Mouse (Mus musculus): ENCODE measurements at regions not wholly inside any gene's neighbourhood (a gene's known extent, or its start where the extent isn't known, plus 50 kb on each side); places are given as distances from the start of the nearest gene placed in this dataset.

GRCm38 (mm10) chr6:84269023-84269422, 260.6 kb downstream of the Dysf start:
- Histone ChIP-seq H3K9me3 (ENCODE audit: low read length) (peaks cover 18% of the 10 kb centered on the region), H3K36me3 (ENCODE audit: insufficient read depth, low read length) (no peaks in the 10 kb centered on the region), H3K4me3 (replicated peaks; ENCODE audit: low read length) (no peak overlapping the region), H3K27me3 (ENCODE audit: insufficient read depth, low read length) (no peaks in the 10 kb centered on the region), H3K4me1 (replicated peaks; ENCODE audit: low read depth, low read length) (no peaks in the 10 kb centered on the region)
- no peak for TF ChIP-seq POU5F1 (IDR thresholded peaks at IDR 0.05; ENCODE audit: borderline replicate concordance, low read length)

- Histone ChIP-seq H3K4me3 (replicated peaks; ENCODE audit: low read length) (no peak overlapping the region), H3K36me3 (ENCODE audit: insufficient read depth, low read length) (no peaks in the 10 kb centered on the region), H3K9me3 (ENCODE audit: low read length) (peaks cover 18% of the 10 kb centered on the region), H3K4me1 (replicated peaks; ENCODE audit: low read depth, low read length) (no peaks in the 10 kb centered on the region), H3K27me3 (ENCODE audit: insufficient read depth, low read length) (no peaks in the 10 kb centered on the region)
- TF ChIP-seq CTCF (conservative IDR thresholded peaks at IDR 0.05; ENCODE audit: low read length) (no peak), POU5F1 (IDR thresholded peaks at IDR 0.05; ENCODE audit: borderline replicate concordance, low read length) (no peak), NANOG (IDR thresholded peaks at IDR 0.05; ENCODE audit: borderline replicate concordance, low read length) (no peak)
Measured at GRCm38 (mm10) chr6:84268111-84268510, 259.7 kb downstream of the Dysf start.

GRCm38 (mm10) chr6:84267526-84267925, 259.1 kb downstream of the Dysf start:
- H3K4me1 ChIP-seq (replicated peaks; ENCODE audit: low read depth, low read length), result no peaks in the 10 kb centered on the region
- H3K4me3 ChIP-seq (replicated peaks; ENCODE audit: low read length), result no peak overlapping the region
- no peaks in the 10 kb centered on the region for H3K36me3 ChIP-seq (ENCODE audit: insufficient read depth, low read length)
- TF ChIP-seq NANOG (IDR thresholded peaks at IDR 0.05; ENCODE audit: borderline replicate concordance, low read length) (no peak), POU5F1 (IDR thresholded peaks at IDR 0.05; ENCODE audit: borderline replicate concordance, low read length) (no peak), CTCF (conservative IDR thresholded peaks at IDR 0.05; ENCODE audit: low read length) (no peak)
- peaks cover 18% of the 10 kb centered on the region for H3K9me3 ChIP-seq (ENCODE audit: low read length)
- no peaks in the 10 kb centered on the region for H3K27me3 ChIP-seq (ENCODE audit: insufficient read depth, low read length)

DNA sequence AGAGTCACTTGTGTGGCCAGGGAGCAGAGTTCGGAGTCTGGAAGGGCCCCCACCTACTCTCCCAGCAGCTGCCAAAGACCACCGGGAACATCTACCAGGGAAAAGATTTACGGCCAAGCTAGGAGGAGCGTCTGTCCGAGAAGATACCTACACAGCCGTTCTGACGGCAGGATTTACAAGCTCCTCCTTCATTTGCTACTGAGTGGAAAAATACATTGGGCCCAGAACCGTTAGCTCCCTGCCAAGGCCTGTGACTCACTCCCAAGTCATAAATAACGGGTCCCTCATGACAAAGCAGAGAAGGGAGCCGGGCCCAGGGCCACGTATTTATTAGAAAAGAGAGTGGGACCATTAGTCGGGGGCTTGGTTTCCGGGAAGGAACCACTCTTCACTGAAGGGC, 258.3 kb downstream of the Dysf start:
- Histone ChIP-seq H3K4me1 (replicated peaks; ENCODE audit: low read depth, low read length) (no peaks in the 10 kb centered on the region), H3K36me3 (ENCODE audit: insufficient read depth, low read length) (no peaks in the 10 kb centered on the region), H3K27me3 (ENCODE audit: insufficient read depth, low read length) (no peaks in the 10 kb centered on the region), H3K9me3 (ENCODE audit: low read length) (peaks cover 12% of the 10 kb centered on the region), H3K4me3 (replicated peaks; ENCODE audit: low read length) (no peak overlapping the region)
- TF ChIP-seq POU5F1 (IDR thresholded peaks at IDR 0.05; ENCODE audit: borderline replicate concordance, low read length) (no peak), NANOG (IDR thresholded peaks at IDR 0.05; ENCODE audit: borderline replicate concordance, low read length) (no peak), CTCF (conservative IDR thresholded peaks at IDR 0.05; ENCODE audit: low read length) (no peak)

DNA sequence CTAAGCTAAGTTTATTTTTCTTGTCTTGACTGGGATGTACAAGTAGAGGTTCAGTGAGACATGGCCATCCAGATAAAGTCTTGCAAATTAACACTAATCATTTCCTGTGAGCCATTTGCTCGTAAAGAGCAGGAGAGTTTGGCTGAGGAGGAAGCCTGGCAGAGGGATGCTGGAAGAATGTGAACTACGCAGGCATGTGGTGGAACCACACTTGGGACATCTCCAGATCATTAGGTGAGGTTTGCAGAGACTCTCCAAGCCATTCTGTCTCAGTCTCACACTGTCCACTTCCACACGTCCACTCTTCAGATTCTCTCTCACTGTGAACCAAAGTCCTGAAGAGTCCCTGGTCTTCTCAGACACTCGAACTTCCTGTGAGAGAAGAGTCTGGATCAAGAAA, 256.3 kb downstream of the Dysf start:
- H3K4me1 ChIP-seq (replicated peaks; ENCODE audit: low read depth, low read length), result no peaks in the 10 kb centered on the region
- no peaks in the 10 kb centered on the region for H3K9me3 ChIP-seq (ENCODE audit: low read length)
- no peak overlapping the region for H3K4me3 ChIP-seq (replicated peaks; ENCODE audit: low read length)
- no peaks in the 10 kb centered on the region for H3K36me3 ChIP-seq (ENCODE audit: insufficient read depth, low read length)
- TF ChIP-seq NANOG (IDR thresholded peaks at IDR 0.05; ENCODE audit: borderline replicate concordance, low read length) (no peak), POU5F1 (IDR thresholded peaks at IDR 0.05; ENCODE audit: borderline replicate concordance, low read length) (no peak), CTCF (conservative IDR thresholded peaks at IDR 0.05; ENCODE audit: low read length) (no peak)
- peaks cover 3% of the 10 kb centered on the region; the same call in 1 of the 2 replicates for H3K27me3 ChIP-seq (ENCODE audit: insufficient read depth, low read length)

GRCm38 (mm10) chr6:84263686-84264085, 255.3 kb downstream of the Dysf start:
- TF ChIP-seq NANOG (IDR thresholded peaks at IDR 0.05; ENCODE audit: borderline replicate concordance, low read length), result no peak
- TF ChIP-seq CTCF (conservative IDR thresholded peaks at IDR 0.05; ENCODE audit: low read length), result no peak
- no peak for TF ChIP-seq POU5F1 (IDR thresholded peaks at IDR 0.05; ENCODE audit: borderline replicate concordance, low read length)
- H3K4me1 ChIP-seq (replicated peaks; ENCODE audit: low read depth, low read length), result no peaks in the 10 kb centered on the region
- H3K27me3 ChIP-seq (ENCODE audit: insufficient read depth, low read length), result peaks cover 3% of the 10 kb centered on the region; the same call in 1 of the 2 replicates
- H3K36me3 ChIP-seq (ENCODE audit: insufficient read depth, low read length), result no peaks in the 10 kb centered on the region
- H3K4me3 ChIP-seq (replicated peaks; ENCODE audit: low read length), result no peak overlapping the region
- no peaks in the 10 kb centered on the region for H3K9me3 ChIP-seq (ENCODE audit: low read length)

DNA sequence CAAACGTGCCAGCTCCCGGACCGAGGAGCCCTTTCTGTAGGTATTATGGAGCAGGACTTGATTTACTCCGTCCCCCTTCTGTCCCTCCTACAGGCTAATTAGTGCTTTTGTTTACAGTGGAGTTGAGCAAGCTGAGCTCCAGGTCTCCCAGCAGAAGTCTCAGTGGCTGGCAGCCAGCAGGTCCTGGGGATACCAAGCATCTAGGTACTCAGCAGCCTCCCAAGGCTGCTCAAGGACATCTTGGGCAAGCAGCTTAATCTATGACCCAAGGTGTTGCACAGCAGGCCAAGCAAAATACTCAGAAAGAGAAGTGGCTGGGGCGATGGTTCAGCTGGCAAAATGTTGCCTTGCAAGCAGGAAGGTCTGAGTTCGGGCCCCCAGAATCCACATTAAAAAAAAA, 254.4 kb downstream of the Dysf start:
- TF ChIP-seq POU5F1 (IDR thresholded peaks at IDR 0.05; ENCODE audit: borderline replicate concordance, low read length), result no peak
- no peak for TF ChIP-seq CTCF (conservative IDR thresholded peaks at IDR 0.05; ENCODE audit: low read length)
- no peak for TF ChIP-seq NANOG (IDR thresholded peaks at IDR 0.05; ENCODE audit: borderline replicate concordance, low read length)
- Histone ChIP-seq H3K36me3 (ENCODE audit: insufficient read depth, low read length) (no peaks in the 10 kb centered on the region), H3K27me3 (ENCODE audit: insufficient read depth, low read length) (peaks cover 3% of the 10 kb centered on the region; the same call in 1 of the 2 replicates), H3K4me3 (replicated peaks; ENCODE audit: low read length) (no peak overlapping the region), H3K4me1 (replicated peaks; ENCODE audit: low read depth, low read length) (no peaks in the 10 kb centered on the region), H3K9me3 (ENCODE audit: low read length) (no peaks in the 10 kb centered on the region)

DNA sequence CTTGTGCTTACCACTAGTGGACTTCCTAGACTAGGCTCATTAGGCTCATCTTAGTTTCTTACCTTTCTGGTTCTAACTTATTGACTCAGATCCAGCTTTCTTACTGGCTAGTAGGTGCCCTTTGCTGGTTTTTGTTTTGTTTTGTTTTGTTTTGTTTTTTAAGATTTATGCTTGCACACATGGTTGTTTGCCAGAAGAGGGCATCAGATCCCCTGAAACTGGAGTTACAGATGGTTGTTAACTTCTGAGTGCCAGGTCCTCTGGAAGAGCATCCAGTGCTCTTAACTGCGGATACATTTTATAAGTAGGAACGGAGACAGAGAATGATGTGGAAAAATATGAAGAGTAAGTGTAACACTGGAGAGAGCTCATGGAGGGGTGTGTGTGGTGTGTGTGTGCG, 253.1 kb downstream of the Dysf start:
- TF ChIP-seq NANOG (IDR thresholded peaks at IDR 0.05; ENCODE audit: borderline replicate concordance, low read length), result no peak
- TF ChIP-seq POU5F1 (IDR thresholded peaks at IDR 0.05; ENCODE audit: borderline replicate concordance, low read length), result no peak
- TF ChIP-seq CTCF (conservative IDR thresholded peaks at IDR 0.05; ENCODE audit: low read length), result no peak
- peaks cover 3% of the 10 kb centered on the region; the same call in 1 of the 2 replicates for H3K27me3 ChIP-seq (ENCODE audit: insufficient read depth, low read length)
- no peaks in the 10 kb centered on the region for H3K9me3 ChIP-seq (ENCODE audit: low read length)
- no peaks in the 10 kb centered on the region for H3K4me1 ChIP-seq (replicated peaks; ENCODE audit: low read depth, low read length)
- no peak overlapping the region for H3K4me3 ChIP-seq (replicated peaks; ENCODE audit: low read length)
- H3K36me3 ChIP-seq (ENCODE audit: insufficient read depth, low read length), result no peaks in the 10 kb centered on the region

Data from E14TG2a.4 (cell line).